In the genomic region with DNA sequence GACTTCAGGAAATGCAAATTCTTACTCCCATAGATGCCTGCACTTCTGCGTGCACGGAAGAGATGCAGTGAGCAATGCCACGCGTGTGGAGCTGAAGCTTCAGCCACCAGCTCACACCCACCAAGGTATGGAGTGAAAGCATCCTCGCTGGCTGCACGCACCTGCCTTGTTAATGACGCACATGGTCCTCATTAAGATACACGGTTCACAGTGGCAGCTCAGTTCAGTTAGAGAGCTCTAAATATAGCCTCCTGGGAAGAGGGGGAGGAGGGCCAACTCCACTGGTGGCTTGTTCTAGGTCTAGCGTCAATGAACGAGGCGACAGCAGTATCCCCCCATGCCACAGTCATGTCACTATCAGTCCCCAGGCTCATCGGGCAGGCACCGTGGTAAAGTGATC, we compare ENCODE assay signal across 12 mouse cellular contexts.
DNase-seq lines count a peak whose midpoint lies in the region; ATAC-seq and TF ChIP-seq lines count a peak whose summit lies in the region.
"Had no signal": no experiment of that assay in that cellular context is flagged by ENCODE, and none has a peak within 500 bp of the region (broad histone marks: within the 10 kb centered on the region; RNA-seq: fewer than 3 reads in every experiment).

No protein-coding gene starts in this region.

- peaks cover 31% of the 10 kb centered on the region for H3K4me1 ChIP-seq in forebrain, embryonic 15.5 days
- peaks cover 23% of the 10 kb centered on the region for H3K4me1 ChIP-seq in forebrain, embryonic 10.5 days
- H3K4me1 ChIP-seq in kidney, embryonic 16.5 days (ENCODE audit: insufficient read depth, low read length): peaks cover 39% of the 10 kb centered on the region
- no peaks in the 10 kb centered on the region for H3K4me1 ChIP-seq in intestine, postnatal 0 days (replicated peaks; ENCODE audit: control insufficient read depth, insufficient read depth, low read length)

- no peaks in the 10 kb centered on the region for H3K27me3 ChIP-seq in forebrain, embryonic 15.5 days
- no peaks in the 10 kb centered on the region for H3K27me3 ChIP-seq in forebrain, embryonic 10.5 days (ENCODE audit: poor library complexity, severe bottlenecking)
- H3K27me3 ChIP-seq in kidney, embryonic 16.5 days (ENCODE audit: insufficient read depth, low read length): no peaks in the 10 kb centered on the region
- no peaks in the 10 kb centered on the region for H3K27me3 ChIP-seq in intestine, postnatal 0 days (replicated peaks; ENCODE audit: control insufficient read depth, insufficient read depth, low read length)

- intact Hi-C loops in heart, postnatal 14 days (cut with DNase I): loop anchor here (2.0 to 5.0 kb wide), 2 partner anchors 45 to 130 kb away; a partner anchor contains a TSS

- H3K27ac ChIP-seq in forebrain, embryonic 15.5 days (replicated peaks): no peak overlapping the region
- H3K27ac ChIP-seq in forebrain, embryonic 10.5 days: no peak overlapping the region
- no peak overlapping the region; the same call in 1 of the 2 replicates for H3K27ac ChIP-seq in kidney, embryonic 16.5 days (ENCODE audit: low read length)
- H3K27ac ChIP-seq in intestine, postnatal 0 days (ENCODE audit: low read depth, low read length): no peak overlapping the region
- H3K27ac ChIP-seq: hindbrain, embryonic 10.5 days; stomach, postnatal 0 days had no signal

- H3K36me3 ChIP-seq in forebrain, embryonic 15.5 days: no peaks in the 10 kb centered on the region
- H3K36me3 ChIP-seq in forebrain, embryonic 10.5 days (replicated peaks): no peaks in the 10 kb centered on the region
- H3K36me3 ChIP-seq in kidney, embryonic 16.5 days (ENCODE audit: insufficient read depth, low read length): no peaks in the 10 kb centered on the region
- no peaks in the 10 kb centered on the region for H3K36me3 ChIP-seq in intestine, postnatal 0 days (ENCODE audit: control insufficient read depth, insufficient read depth)
- H3K36me3 ChIP-seq: hindbrain, embryonic 10.5 days had no signal

- H3K9ac ChIP-seq in forebrain, embryonic 15.5 days (replicated peaks): no peak overlapping the region
- no peak overlapping the region for H3K9ac ChIP-seq in kidney, embryonic 16.5 days (replicated peaks; ENCODE audit: low read length)
- H3K9ac ChIP-seq in intestine, postnatal 0 days (ENCODE audit: low read depth, low read length): no peak overlapping the region

- peak; percentile 36; the same call in 1 of the 2 replicates for ATAC-seq in forebrain, embryonic 15.5 days (replicated peaks)
- no peak for ATAC-seq in kidney, embryonic 16.5 days (ENCODE audit: low FRiP score, low TSS enrichment)
- ATAC-seq in intestine, postnatal 0 days: no peak

- TF ChIP-seq CTCF in intestine, postnatal 0 days (IDR thresholded peaks at IDR 0.05; ENCODE audit: low read depth): no peak

- DNase-seq in forebrain, embryonic 10.5 days (ENCODE audit: extremely low spot score, low spot score): no peak
- DNase-seq in kidney, postnatal 25 days: peak; percentile 20 to 58
- DNase-seq in heart, adult 8-10 months (ENCODE audit: low spot score): peak; percentile 64
- peak; percentile 32 to 35 for DNase-seq in heart, postnatal 14 days
- DNase-seq in layer of hippocampus, postnatal 14 days (ENCODE audit: low spot score in 2 of 2): no peak
- DNase-seq: cerebellum, adult 11 months; lung, postnatal 4 days had no signal

- no peaks in the 10 kb centered on the region for H3K9me3 ChIP-seq in forebrain, embryonic 15.5 days
- H3K9me3 ChIP-seq in forebrain, embryonic 10.5 days: no peaks in the 10 kb centered on the region
- H3K9me3 ChIP-seq in kidney, embryonic 16.5 days (ENCODE audit: low read length): no peaks in the 10 kb centered on the region
- no peaks in the 10 kb centered on the region for H3K9me3 ChIP-seq in intestine, postnatal 0 days (ENCODE audit: control insufficient read depth)
- H3K9me3 ChIP-seq: hindbrain, embryonic 10.5 days had no signal

- H3K4me2 ChIP-seq in forebrain, embryonic 15.5 days (replicated peaks): no peak overlapping the region
- no peak overlapping the region for H3K4me2 ChIP-seq in kidney, embryonic 16.5 days (replicated peaks; ENCODE audit: low read depth, low read length)
- no peak overlapping the region for H3K4me2 ChIP-seq in intestine, postnatal 0 days (replicated peaks; ENCODE audit: low read depth)

- 54% methylated on average over 13 of the region's 13 CpGs for WGBS in forebrain, embryonic 15.5 days
- 74% methylated on average over 13 of the region's 13 CpGs for WGBS in forebrain, embryonic 10.5 days
- 66% methylated on average over 13 of the region's 13 CpGs for WGBS in kidney, embryonic 16.5 days
- WGBS in intestine, postnatal 0 days: 80% methylated on average over 13 of the region's 13 CpGs

- no peak overlapping the region for H3K4me3 ChIP-seq in forebrain, embryonic 15.5 days
- H3K4me3 ChIP-seq in forebrain, embryonic 10.5 days: no peak overlapping the region
- no peak overlapping the region for H3K4me3 ChIP-seq in kidney, embryonic 16.5 days (ENCODE audit: low read length)
- no peak overlapping the region for H3K4me3 ChIP-seq in intestine, postnatal 0 days (ENCODE audit: low read depth, low read length)
- H3K4me3 ChIP-seq: hindbrain, embryonic 10.5 days had no signal

Comparison
In these comparisons a context has a peak if more than half of its experiments do, and no peak if none do; other contexts are left out.
1. DNase-seq: peak in kidney, postnatal 25 days (2 of 2), heart, adult 8-10 months (single experiment) and heart, postnatal 14 days (2 of 2); none in forebrain, embryonic 10.5 days (single experiment) and layer of hippocampus, postnatal 14 days (0 of 2).